Mouse (Mus musculus): ENCODE measurements around the gene Plpp1.

- TF ChIP-seq POLR2A (IDR thresholded peaks at IDR 0.05; ENCODE audit: insufficient read depth, low read depth, low read length): no peak
- no peak for TF ChIP-seq CTCF (IDR thresholded peaks at IDR 0.05)
These were observed 901 bp downstream of the Plpp1 start for GRCm38 (mm10) chr13:112801381-112802004.
